Mouse (Mus musculus) skeletal muscle tissue, adult 2 months (tissue): Measurements from ENCODE around the gene 6820408C15Rik.

Experiments
- DNase-seq: peaks from one replicate; pipeline ENCODE4 v3.0.0-alpha.2; 2012; ENCODE audit warnings: low read depth, low spot score

Gene 6820408C15Rik

GRCm38 (mm10) chr2:152415287-152415686 is at the start of gene 6820408C15Rik:
Gene 6820408C15Rik, plus strand, starts transcription at chr2:152415587.
- no peak for DNase-seq

- DNase-seq: no peak
Observed at GRCm38 (mm10) chr2:152367917-152368316, 47.5 kb upstream of the 6820408C15Rik start.

- DNase-seq: peak; percentile 53
Observed at GRCm38 (mm10) chr2:152368532-152369140, 46.8 kb upstream of the 6820408C15Rik start.

GRCm38 (mm10) chr2:152372104-152372503 is 43.3 kb upstream of the 6820408C15Rik start:
- no peak for DNase-seq

GRCm38 (mm10) chr2:152372661-152373060 is 42.7 kb upstream of the 6820408C15Rik start:
- DNase-seq: no peak

GRCm38 (mm10) chr2:152373547-152373946 is 41.8 kb upstream of the 6820408C15Rik start:
- DNase-seq: no peak

GRCm38 (mm10) chr2:152375652-152376344 is 39.6 kb upstream of the 6820408C15Rik start:
- no peak for DNase-seq

- DNase-seq: no peak
Observed at GRCm38 (mm10) chr2:152376345-152376741, 39.0 kb upstream of the 6820408C15Rik start, which contains the start of gene Nrsn2. Gene Nrsn2, minus strand, starts transcription at chr2:152376638.

GRCm38 (mm10) chr2:152384191-152384590 is 31.2 kb upstream of the 6820408C15Rik start:
- DNase-seq: no peak

GRCm38 (mm10) chr2:152392786-152393185 is 22.6 kb upstream of the 6820408C15Rik start:
- peak; percentile 30 for DNase-seq

GRCm38 (mm10) chr2:152393225-152394017 is 22.0 kb upstream of the 6820408C15Rik start:
- DNase-seq: no peak

GRCm38 (mm10) chr2:152395271-152395920 is 20.0 kb upstream of the 6820408C15Rik start:
- no peak for DNase-seq

- DNase-seq: peak; percentile 76
Observed at GRCm38 (mm10) chr2:152396110-152397003, 19.0 kb upstream of the 6820408C15Rik start.

GRCm38 (mm10) chr2:152397004-152397589 is 18.3 kb upstream of the 6820408C15Rik start:
- DNase-seq: peak; percentile 54

GRCm38 (mm10) chr2:152397680-152398435 is 17.5 kb upstream of the 6820408C15Rik start, which contains the start of gene Sox12:
Gene Sox12, minus strand, starts transcription at chr2:152398063.
- peak; percentile 86 for DNase-seq

GRCm38 (mm10) chr2:152398691-152399090 is 16.7 kb upstream of the 6820408C15Rik start:
- DNase-seq: peak; percentile 76

- DNase-seq: no peak
Observed at GRCm38 (mm10) chr2:152399122-152399542, 16.3 kb upstream of the 6820408C15Rik start.

GRCm38 (mm10) chr2:152406126-152406525 is 9.3 kb upstream of the 6820408C15Rik start:
- DNase-seq: peak; percentile 84

GRCm38 (mm10) chr2:152409781-152410180 is 5.6 kb upstream of the 6820408C15Rik start:
- no peak for DNase-seq
